Mouse (Mus musculus) liver, embryonic 15.5 days (tissue): ENCODE measurements around the gene Stim1. TPM values are rescaled to one million over a fixed set of nuclear protein-coding genes. Genes with fewer than 3 reads are reported as not detected.

Source experiments
- ATAC-seq: fragments of 200-750 bp; cut with Nextera tagmentation; 2 replicates; pipeline ENCODE4 v1.8.0; 2017; ENCODE audit warnings: moderate number of reproducible peaks, mild to moderate bottlenecking, moderate library complexity; ENCODE audit not compliant: insufficient read depth
- H3K27ac ChIP-seq: fragments of 300-500 bp; sonication (generic); replicated peaks from 2 replicates; pipeline ENCODE4 v1.5.1; 2015; ENCODE audit warnings: mild to moderate bottlenecking, inconsistent platforms
- H3K27me3 ChIP-seq: fragments of 300-500 bp; sonication (generic); 2 replicates; pipeline ENCODE4 v1.6.1; 2015; ENCODE audit warnings: mild to moderate bottlenecking, inconsistent platforms
- H3K36me3 ChIP-seq: fragments of 300-500 bp; sonication (generic); replicated peaks from 2 replicates; pipeline ENCODE4 v1.6.1; 2015; ENCODE audit warnings: moderate library complexity, mild to moderate bottlenecking, inconsistent platforms
- H3K4me1 ChIP-seq: fragments of 300-500 bp; sonication (generic); replicated peaks from 2 replicates; pipeline ENCODE4 v1.6.1; 2015; ENCODE audit warnings: inconsistent platforms
- H3K4me2 ChIP-seq: fragments of 300-500 bp; sonication (generic); 2 replicates; pipeline ENCODE4 v1.6.1; 2015; ENCODE audit warnings: moderate library complexity, mild to moderate bottlenecking, inconsistent platforms
- H3K4me3 ChIP-seq: fragments of 300-500 bp; sonication (generic); replicated peaks from 2 replicates; pipeline ENCODE4 v1.5.1; 2015; ENCODE audit warnings: mild to moderate bottlenecking, inconsistent platforms
- H3K9ac ChIP-seq: fragments of 300-500 bp; sonication (generic); 2 replicates; pipeline ENCODE4 v1.6.1; 2015; ENCODE audit warnings: moderate library complexity, mild to moderate bottlenecking, inconsistent platforms
- H3K9me3 ChIP-seq: fragments of 300-500 bp; sonication (generic); replicated peaks from 2 replicates; pipeline ENCODE4 v1.6.1; 2016; ENCODE audit warnings: inconsistent platforms
- WGBS: fragments of 180-500 bp; shearing (Covaris S2); methylation state at CpG from one replicate; pipeline ENCODE4 v1.1.7; 2015; ENCODE audit warnings: mixed read lengths; ENCODE audit not compliant: insufficient replicate concordance; 5-methylcytosine and 5-hydroxymethylcytosine counted together
- polyA plus RNA-seq: library from polyadenylated mRNA; unstranded; fragments of >200 nt; fragmentation: Nextera tagmentation; extraction: Ambion mirVana; gene quantifications from 2 replicates; pipeline ENCODE4 v1.2.1, GENCODE M21; 2015

The Stim1 gene
- polyA plus RNA-seq, 1 experiment from 2014 or later, result 14.9 TPM

DNA sequence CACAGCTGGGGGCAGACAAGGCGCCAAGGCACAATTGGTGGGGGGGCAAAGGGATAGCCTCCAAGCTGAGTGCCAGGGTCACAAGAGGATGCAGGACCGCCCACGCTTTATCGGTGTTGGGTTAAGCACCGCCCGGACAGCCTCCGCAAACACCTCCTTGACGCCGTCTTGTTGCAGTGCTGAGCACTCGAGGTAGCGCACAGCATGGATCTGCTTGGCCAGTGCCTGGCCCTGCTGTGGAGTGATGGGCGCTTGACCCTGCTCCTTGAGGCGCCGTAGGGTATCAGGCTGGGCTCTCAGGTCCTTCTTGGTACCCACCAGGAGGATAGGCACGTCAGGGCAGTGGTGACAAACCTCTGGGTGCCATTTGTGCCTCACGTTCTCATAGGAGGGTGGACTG lies 28.0 kb upstream of the Stim1 start:
- peaks cover 81% of the 10 kb centered on the region for H3K36me3 ChIP-seq
- no peaks in the 10 kb centered on the region for H3K9me3 ChIP-seq
- H3K27ac ChIP-seq, result no peak overlapping the region
- H3K27me3 ChIP-seq, result no peaks in the 10 kb centered on the region
- ATAC-seq, result no peak
- no peak overlapping the region for H3K9ac ChIP-seq
- H3K4me2 ChIP-seq, result no peak overlapping the region
- no peak overlapping the region for H3K4me3 ChIP-seq
- 84% methylated on average over 16 of the region's 16 CpGs for WGBS
- peaks cover 29% of the 10 kb centered on the region for H3K4me1 ChIP-seq

DNA sequence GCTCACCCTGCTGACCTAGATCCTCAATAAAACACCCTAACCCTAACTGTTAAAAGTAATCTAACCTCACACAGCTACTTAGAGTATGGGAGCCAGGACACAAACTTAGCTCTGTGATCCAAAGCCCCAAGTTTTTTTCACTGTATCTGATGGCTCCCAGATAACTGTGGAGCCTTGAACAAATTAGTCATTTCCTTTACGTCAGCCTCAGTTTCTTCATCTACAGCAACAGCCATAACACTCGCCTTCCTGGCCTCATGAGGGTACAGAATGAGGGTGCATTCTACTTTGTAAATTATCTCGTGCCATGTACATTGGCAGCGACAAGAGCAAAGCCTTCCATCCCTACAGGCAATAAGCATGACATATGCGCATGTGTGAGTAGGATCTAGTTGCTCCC lies 25.2 kb upstream of the Stim1 start:
- peaks cover 64% of the 10 kb centered on the region for H3K36me3 ChIP-seq
- H3K27ac ChIP-seq, result peak overlapping the region; percentile 49
- WGBS, result 42% methylated on average over 5 of the region's 5 CpGs
- peaks cover 57% of the 10 kb centered on the region for H3K4me1 ChIP-seq
- H3K4me3 ChIP-seq, result no peak overlapping the region
- no peak overlapping the region for H3K4me2 ChIP-seq
- ATAC-seq, result no peak
- H3K9ac ChIP-seq, result no peak overlapping the region
- H3K27me3 ChIP-seq, result no peaks in the 10 kb centered on the region
- no peaks in the 10 kb centered on the region for H3K9me3 ChIP-seq

DNA sequence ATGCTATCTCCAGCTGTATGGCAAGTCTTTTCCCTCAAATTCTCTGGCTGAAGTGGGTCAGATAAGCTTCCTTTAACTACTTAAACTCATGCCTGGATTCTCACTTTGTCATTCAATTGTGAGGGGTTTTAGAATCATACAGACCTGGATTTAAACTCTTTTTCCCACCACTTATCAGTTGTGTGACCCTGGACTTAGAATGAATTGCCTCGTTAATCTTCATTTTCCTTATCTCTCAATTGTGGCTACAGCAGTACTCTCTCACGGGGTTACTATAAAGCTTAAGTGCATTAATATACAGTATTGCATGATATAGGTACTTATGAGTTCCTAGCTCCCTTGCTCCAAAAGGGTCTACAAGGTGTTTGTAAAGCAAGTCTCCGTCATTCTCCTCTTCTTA lies 24.7 kb upstream of the Stim1 start:
- WGBS, result 35% methylated on average over 3 of the region's 3 CpGs
- ATAC-seq, result no peak
- Histone ChIP-seq H3K36me3 (peaks cover 59% of the 10 kb centered on the region), H3K9me3 (no peaks in the 10 kb centered on the region), H3K9ac (no peak overlapping the region), H3K4me1 (peaks cover 62% of the 10 kb centered on the region), H3K4me3 (no peak overlapping the region), H3K4me2 (peak overlapping the region; percentile 98; the same call in 1 of the 2 replicates), H3K27me3 (no peaks in the 10 kb centered on the region), H3K27ac (peak overlapping the region; percentile 49)

DNA sequence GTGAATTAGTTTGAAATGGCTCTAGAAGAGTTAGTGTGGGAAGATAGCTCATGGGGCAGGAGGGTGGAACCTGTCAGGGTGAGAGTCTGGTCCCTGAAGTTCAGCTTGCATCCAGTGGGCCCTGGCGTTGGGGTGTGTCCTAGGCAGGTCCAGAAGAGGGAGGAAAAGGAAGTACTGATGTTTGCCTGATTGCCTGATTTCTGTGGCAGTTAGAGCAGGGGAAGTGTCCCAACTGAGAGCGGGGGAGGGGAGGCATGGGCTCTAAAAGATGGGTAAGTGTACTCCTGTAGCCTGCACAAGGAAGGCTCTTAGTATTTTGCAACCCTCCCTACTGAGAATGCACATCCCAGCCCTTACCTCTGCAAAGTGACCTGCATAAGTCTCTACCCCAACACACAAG lies 23.7 kb upstream of the Stim1 start:
- H3K4me3 ChIP-seq, result no peak overlapping the region
- no peak overlapping the region for H3K9ac ChIP-seq
- H3K27me3 ChIP-seq, result no peaks in the 10 kb centered on the region
- peak overlapping the region; percentile 98 for H3K4me2 ChIP-seq
- peak overlapping the region; percentile 98 for H3K27ac ChIP-seq
- no peaks in the 10 kb centered on the region for H3K9me3 ChIP-seq
- peaks cover 50% of the 10 kb centered on the region for H3K36me3 ChIP-seq
- ATAC-seq, result no peak
- H3K4me1 ChIP-seq, result peaks cover 72% of the 10 kb centered on the region
- 24% methylated on average over 2 of the region's 2 CpGs for whole genome bisulfite sequencing

DNA sequence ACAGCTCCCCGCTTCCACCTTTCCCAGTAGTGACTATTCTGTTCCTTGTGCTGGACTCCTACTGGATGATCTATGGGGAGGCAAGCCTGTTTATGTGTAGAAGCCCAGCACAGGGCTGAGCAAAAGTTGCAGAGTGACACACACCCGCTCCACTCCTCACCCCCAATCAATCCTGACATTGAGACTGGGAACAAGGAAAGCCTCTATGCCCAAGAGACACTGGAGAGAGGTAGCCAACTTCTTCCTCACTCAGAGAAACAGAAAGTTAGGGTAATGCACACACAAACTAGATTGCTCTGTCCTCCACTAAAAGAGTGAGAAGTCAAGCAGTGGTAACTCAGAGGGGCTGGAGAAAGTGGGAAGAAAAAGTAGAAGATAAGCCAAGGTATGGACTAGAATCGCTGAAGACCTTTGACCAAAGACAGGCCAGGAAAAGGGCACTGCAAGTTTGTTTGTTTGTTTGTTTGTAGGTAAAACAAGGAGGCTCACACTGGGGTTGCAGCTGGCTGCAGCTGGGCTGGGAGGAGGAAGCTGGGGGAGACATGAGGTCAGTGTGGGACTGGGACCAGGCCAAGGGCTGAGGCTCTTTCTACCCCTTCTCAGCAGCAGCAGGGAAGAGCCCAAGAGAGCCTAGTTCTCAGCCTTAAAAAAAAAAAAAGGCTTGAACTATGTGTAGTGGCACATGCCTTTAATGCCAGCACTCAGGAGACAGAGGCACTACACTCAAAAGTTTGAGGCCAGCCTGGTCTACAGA lies 22.6 kb upstream of the Stim1 start:
- Histone ChIP-seq H3K4me1 (peaks cover 74% of the 10 kb centered on the region), H3K27me3 (no peaks in the 10 kb centered on the region), H3K9me3 (no peaks in the 10 kb centered on the region), H3K9ac (0 out of 2 replicates have a peak overlapping the region, but pooled peaks have one; percentile 2), H3K4me2 (peak overlapping the region; percentile 98), H3K4me3 (0 out of 2 replicates have a peak overlapping the region, but pooled peaks have one; percentile 11), H3K27ac (peak overlapping the region; percentile 98), H3K36me3 (peaks cover 39% of the 10 kb centered on the region)
- ATAC-seq, result no peak
- WGBS, result 58% methylated on average over 3 of the region's 3 CpGs

DNA sequence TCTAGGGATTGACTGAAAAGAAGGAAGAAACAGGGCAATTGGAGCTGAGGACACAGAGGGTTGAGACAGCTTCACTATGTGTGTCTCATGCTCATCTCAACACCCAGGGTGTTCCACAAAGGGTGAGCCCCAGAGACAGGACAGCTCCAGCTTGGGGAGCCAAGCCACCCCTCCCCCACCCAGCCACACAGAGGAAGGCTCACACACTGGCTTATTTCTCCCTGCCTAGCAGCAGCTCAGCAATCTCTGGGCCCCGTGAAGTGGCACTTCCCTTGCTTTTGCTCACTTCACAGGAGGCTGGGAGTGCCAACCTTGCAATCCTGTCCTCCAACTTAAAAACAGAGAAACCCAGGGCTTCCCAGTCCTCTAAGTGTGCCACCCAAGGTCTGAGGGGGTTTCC lies 21.8 kb upstream of the Stim1 start:
- Histone ChIP-seq H3K36me3 (peaks cover 31% of the 10 kb centered on the region), H3K9ac (no peak overlapping the region; the same call in 1 of the 2 replicates), H3K4me1 (peaks cover 78% of the 10 kb centered on the region), H3K27me3 (no peaks in the 10 kb centered on the region), H3K4me3 (peak overlapping the region; percentile 95), H3K9me3 (no peaks in the 10 kb centered on the region), H3K4me2 (peak overlapping the region; percentile 98), H3K27ac (peak overlapping the region; percentile 98)
- no peak for ATAC-seq
- 5% methylated on average over 1 of the region's 1 CpGs for WGBS

DNA sequence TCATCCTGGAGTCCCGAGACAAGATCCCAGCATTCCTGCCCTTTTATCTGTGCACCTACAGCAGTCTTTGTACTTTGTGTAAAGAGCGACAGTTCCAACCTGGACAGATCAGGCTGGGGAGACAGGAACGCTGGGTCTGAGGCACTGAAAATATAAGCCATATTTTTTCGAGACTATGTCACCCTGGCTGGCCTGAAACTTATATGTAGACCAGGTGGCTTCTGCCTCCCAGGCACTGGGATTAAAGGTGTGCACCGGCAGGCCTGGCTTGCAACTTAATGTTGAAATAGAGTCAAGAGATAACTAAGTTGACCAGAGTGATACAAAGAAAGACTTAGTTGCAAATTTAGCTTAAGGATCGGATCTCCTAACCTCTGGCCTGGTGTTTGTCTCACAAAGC lies 21.3 kb upstream of the Stim1 start:
- Histone ChIP-seq H3K27me3 (no peaks in the 10 kb centered on the region), H3K36me3 (peaks cover 26% of the 10 kb centered on the region), H3K9ac (peak overlapping the region; percentile 91), H3K27ac (peak overlapping the region; percentile 98), H3K4me2 (peak overlapping the region; percentile 98), H3K4me1 (peaks cover 83% of the 10 kb centered on the region), H3K9me3 (no peaks in the 10 kb centered on the region), H3K4me3 (peak overlapping the region; percentile 95)
- WGBS, result 39% methylated on average over 6 of the region's 6 CpGs
- no peak for ATAC-seq

DNA sequence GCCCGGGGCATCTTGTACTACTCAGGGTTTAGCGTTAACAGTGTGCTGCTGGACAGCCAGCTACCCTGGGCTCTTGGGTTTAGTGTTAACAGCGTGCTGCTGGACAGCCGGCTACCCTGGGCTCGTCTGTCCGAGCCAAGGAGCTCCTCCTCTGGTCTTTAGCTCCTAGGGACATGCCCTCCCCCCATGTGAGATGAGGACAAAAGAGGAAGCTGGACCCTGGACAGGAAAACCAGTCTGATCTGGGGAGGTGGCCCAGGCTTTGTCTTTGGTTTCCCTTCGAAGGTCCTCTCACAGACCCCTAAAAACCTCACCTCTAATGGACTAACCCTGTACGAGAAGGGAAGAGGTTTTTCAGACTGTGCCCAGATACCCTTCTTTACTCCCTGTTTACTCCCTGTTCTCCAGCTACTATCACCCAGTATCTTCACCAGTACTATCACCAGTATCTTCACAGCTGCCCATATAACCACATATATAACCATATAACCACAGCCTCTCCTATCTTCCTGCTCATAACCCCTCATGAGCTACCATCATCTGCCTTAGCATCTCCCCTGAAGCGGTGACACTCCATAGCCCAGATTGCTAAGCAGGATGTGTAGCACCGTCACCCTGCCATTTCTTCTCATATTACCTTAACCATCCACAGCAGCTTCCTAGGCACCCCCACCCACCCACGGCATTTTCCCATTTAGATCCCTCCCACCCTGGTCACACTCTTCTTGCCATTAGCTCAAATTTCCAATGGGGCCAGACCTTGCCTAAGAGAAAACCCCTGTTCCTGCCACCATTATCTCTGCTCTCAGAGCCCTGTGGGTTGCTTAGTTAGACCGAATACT lies 20.4 kb upstream of the Stim1 start:
- Histone ChIP-seq H3K36me3 (peaks cover 17% of the 10 kb centered on the region; the same call in 1 of the 2 replicates), H3K4me1 (peaks cover 85% of the 10 kb centered on the region), H3K9ac (peak overlapping the region; percentile 91), H3K27ac (peak overlapping the region; percentile 98), H3K4me2 (peak overlapping the region; percentile 98), H3K9me3 (no peaks in the 10 kb centered on the region), H3K4me3 (peak overlapping the region; percentile 95), H3K27me3 (no peaks in the 10 kb centered on the region)
- WGBS, result 16% methylated on average over 12 of the region's 12 CpGs
- ATAC-seq, result no peak

DNA sequence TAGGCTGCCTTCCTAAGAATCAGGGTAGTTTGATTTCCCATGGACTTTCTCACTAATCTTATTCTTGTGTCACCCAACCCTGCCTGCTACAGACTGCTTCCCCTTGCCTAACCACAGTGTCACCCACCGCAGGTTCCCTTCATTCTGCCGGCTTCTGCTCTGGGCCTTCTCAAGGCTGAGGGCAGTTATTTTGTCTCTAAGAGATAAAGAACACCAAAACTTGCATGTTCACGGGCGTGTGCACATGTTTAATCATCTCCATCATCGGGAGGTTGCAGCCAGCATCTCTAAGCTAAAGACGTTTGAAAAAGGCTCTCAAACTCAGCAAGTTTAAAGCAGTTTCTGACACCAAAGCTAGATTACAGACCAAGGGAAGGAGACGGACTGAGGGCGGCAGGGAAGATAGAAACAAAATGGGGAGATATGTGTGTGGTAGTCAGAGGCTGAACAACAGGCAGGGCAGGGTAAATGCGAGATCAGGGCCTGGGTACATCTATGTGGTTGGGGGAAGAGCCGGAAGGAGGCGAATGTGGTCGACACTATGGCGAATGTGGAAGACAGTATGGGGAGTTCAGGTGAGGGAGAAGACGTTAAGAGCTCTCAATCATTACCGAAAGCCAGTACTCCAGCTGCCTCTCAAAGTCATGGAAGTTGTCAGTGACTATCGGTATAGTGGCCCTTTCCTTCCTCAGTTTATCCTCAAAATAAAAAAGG lies 18.8 kb upstream of the Stim1 start:
- ATAC-seq, result 0 out of 2 replicates have a peak, but pooled peaks have one; percentile 6
- no peaks in the 10 kb centered on the region for H3K9me3 ChIP-seq
- H3K27ac ChIP-seq, result peak overlapping the region; percentile 98
- H3K27me3 ChIP-seq, result no peaks in the 10 kb centered on the region
- H3K9ac ChIP-seq, result peak overlapping the region; percentile 91
- peak overlapping the region; percentile 98 for H3K4me2 ChIP-seq
- WGBS, result 2% methylated on average over 16 of the region's 16 CpGs
- H3K4me1 ChIP-seq, result peaks cover 78% of the 10 kb centered on the region
- H3K4me3 ChIP-seq, result peak overlapping the region; percentile 95
- peaks cover 6% of the 10 kb centered on the region; the same call in 1 of the 2 replicates for H3K36me3 ChIP-seq

DNA sequence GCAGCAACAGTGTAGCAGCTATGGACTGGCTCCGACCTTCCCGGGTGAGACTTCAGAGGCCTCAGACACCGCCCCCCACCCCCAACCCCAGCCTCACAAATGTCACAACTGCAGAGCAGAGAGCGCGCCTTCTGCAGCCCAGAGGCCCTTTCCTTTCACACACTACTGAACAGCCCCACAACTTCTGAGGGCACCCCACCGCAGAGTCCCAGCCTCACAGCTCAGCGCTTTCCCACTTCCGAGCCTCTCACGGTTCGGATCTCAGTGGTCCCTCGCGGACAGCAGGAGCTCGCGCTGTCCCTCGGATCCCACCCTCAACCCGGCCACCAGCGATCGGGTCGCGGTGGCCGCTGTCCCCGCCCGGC lies 18.1 kb upstream of the Stim1 start:
- peak; percentile 41 for ATAC-seq
- Histone ChIP-seq H3K27me3 (no peaks in the 10 kb centered on the region), H3K9ac (peak overlapping the region; percentile 91), H3K9me3 (no peaks in the 10 kb centered on the region), H3K36me3 (peaks cover 1% of the 10 kb centered on the region; the same call in 1 of the 2 replicates), H3K4me3 (peak overlapping the region; percentile 95), H3K4me1 (peaks cover 78% of the 10 kb centered on the region), H3K27ac (peak overlapping the region; percentile 98), H3K4me2 (peak overlapping the region; percentile 98)
- under 1% methylated on average over 23 of the region's 23 CpGs for WGBS
